Mouse (Mus musculus) liver, embryonic 16.5 days (tissue): ENCODE measurements around the gene 1700023F06Rik. TPM values are rescaled to one million over a fixed set of nuclear protein-coding genes. Genes with fewer than 3 reads are reported as not detected.

Experiments used
- ATAC-seq: fragments of 200-750 bp; cut with Nextera tagmentation; 2 replicates; pipeline ENCODE4 v1.8.0; 2017; ENCODE audit warnings: low read depth, mild to moderate bottlenecking, moderate number of reproducible peaks, moderate library complexity
- H3K27ac ChIP-seq: fragments of 300-500 bp; sonication (generic); 2 replicates; pipeline ENCODE4 v1.5.1; 2014; ENCODE audit warnings: mild to moderate bottlenecking, low read length
- H3K27me3 ChIP-seq: fragments of 300-500 bp; sonication (generic); 2 replicates; pipeline ENCODE4 v1.6.1; 2014; ENCODE audit warnings: low read depth, low read length, mixed read lengths; ENCODE audit not compliant: control insufficient read depth, insufficient read depth
- H3K36me3 ChIP-seq: fragments of 300-500 bp; sonication (generic); 2 replicates; pipeline ENCODE4 v1.6.1; 2014; ENCODE audit warnings: mild to moderate bottlenecking; ENCODE audit not compliant: control insufficient read depth, insufficient read depth
- H3K4me1 ChIP-seq: fragments of 300-500 bp; sonication (generic); 2 replicates; pipeline ENCODE4 v1.6.1; 2014; ENCODE audit warnings: low read depth, low read length, mixed read lengths; ENCODE audit not compliant: control insufficient read depth
- H3K4me2 ChIP-seq: fragments of 300-500 bp; sonication (generic); 2 replicates; pipeline ENCODE4 v1.6.1; 2014; ENCODE audit warnings: low read depth, low read length, mixed read lengths
- H3K4me3 ChIP-seq: fragments of 300-500 bp; sonication (generic); 2 replicates; pipeline ENCODE4 v1.5.1; 2014; ENCODE audit warnings: low read depth, mild to moderate bottlenecking, low read length
- H3K9ac ChIP-seq: fragments of 300-500 bp; sonication (generic); 2 replicates; pipeline ENCODE4 v1.6.1; 2014; ENCODE audit warnings: low read depth, low read length
- H3K9me3 ChIP-seq: fragments of 300-500 bp; sonication (generic); replicated peaks from 2 replicates; pipeline ENCODE4 v1.6.1; 2016; ENCODE audit warnings: low read length; ENCODE audit not compliant: control insufficient read depth
- WGBS: fragments of 180-500 bp; shearing (Covaris S2); extraction: QIAGEN DNeasy Blood & Tissue Kit; methylation state at CpG from one replicate; pipeline ENCODE4 v1.1.7; 2014; ENCODE audit not compliant: insufficient replicate concordance; 5-methylcytosine and 5-hydroxymethylcytosine counted together
- polyA plus RNA-seq: library from polyadenylated mRNA; unstranded; fragments of >200 nt; fragmentation: Nextera tagmentation; extraction: Ambion mirVana; gene quantifications from 2 replicates; pipeline ENCODE4 v1.2.1, GENCODE M21; 2015

The 1700023F06Rik gene
- polyA plus RNA-seq, 1 experiment from 2014 or later: not detected

DNA sequence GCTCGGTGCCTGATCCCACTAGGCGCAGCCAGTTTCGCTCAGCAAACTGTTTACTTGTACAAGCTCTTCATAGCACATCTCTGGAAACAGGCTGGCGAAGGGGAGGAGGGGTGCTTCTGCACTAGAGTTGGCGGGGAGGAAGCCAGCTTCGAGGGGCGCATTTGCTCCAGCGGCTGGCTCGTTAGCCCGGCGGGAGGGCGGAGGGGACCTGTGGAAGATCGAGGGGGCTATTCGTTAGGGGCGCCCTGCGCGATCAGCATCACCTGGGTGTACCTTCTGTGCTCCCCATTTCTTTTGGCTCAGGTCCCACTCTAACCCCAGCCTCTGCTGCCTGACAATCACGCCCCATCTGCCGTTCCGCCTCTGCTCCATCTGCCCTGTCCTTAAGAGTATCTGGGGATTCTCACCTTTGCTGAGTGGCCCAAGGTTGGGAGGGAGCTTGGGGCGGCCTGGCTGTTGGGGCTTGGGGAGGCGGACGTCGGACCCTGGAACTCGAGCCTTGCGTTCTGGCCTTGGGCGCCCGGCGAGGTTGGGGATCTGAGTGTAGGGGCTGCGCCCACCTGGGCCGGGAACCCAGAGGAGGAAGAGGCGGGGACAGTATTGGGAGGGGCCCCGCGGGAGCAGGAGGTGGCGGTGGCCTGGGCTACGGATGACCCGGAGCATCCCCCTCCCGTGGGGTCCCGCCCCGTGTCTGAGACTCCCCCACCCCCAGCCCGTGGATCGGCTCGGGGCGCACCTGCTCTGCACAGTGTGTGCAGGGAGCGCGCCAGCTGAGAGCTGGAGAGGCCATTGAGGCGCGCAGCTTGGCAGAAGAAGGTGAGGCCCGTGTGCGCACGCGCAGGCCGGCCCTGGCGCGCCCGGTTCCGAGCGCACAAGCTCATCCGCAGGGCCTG lies 9.2 kb downstream of the 1700023F06Rik start:
- Histone ChIP-seq H3K4me2 (no peak overlapping the region), H3K4me3 (no peak overlapping the region), H3K9ac (no peak overlapping the region), H3K9me3 (no peaks in the 10 kb centered on the region), H3K27me3 (peaks cover 21% of the 10 kb centered on the region), H3K36me3 (no peaks in the 10 kb centered on the region), H3K27ac (no peak overlapping the region), H3K4me1 (no peaks in the 10 kb centered on the region)
- WGBS: 47% methylated on average over 54 of the region's 59 CpGs
- ATAC-seq: no peak

DNA sequence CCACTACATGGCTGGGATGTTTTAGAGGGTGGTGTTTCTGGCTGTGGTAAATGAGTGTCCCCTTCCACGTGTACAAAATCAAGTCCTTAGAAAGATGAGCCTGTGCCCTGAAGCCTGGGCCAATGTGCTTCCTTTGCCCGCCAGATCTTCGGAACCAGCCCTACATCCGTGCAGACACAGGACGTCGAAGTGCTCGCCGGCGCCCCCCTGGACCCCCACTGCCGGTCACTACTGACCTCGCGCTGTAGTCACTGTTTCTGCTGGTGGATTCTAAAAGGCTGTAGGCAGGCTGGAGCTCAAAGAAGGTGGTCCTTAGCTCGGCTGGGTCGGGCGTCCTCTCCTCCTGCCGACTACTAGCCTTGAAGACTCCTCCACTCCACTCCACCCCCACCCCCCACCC lies 10.0 kb downstream of the 1700023F06Rik start:
- Histone ChIP-seq H3K27me3 (peaks cover 27% of the 10 kb centered on the region), H3K4me2 (no peak overlapping the region), H3K4me3 (no peak overlapping the region), H3K9me3 (no peaks in the 10 kb centered on the region), H3K36me3 (no peaks in the 10 kb centered on the region), H3K27ac (no peak overlapping the region), H3K9ac (no peak overlapping the region), H3K4me1 (no peaks in the 10 kb centered on the region)
- 43% methylated on average over 16 of the region's 16 CpGs for WGBS
- ATAC-seq: no peak

DNA sequence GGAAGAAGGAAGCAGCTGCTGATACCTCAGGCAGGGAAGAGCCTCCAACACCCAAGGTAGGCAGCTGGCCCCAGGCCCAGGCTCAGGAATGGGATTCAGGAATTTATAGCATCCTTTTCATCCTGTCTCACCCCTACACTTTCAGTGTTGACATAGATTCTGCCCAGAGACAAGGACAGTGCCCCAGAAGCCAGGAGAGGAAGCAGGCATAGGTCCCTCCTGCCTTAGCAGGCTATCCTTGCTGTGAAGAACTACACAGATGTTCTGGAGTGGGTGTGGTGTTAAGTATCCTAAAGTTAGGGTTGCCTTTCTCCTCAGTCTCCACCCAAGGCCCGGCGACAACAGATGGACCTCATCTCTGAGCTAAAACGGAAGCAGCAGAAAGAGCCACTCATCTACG lies 11.0 kb downstream of the 1700023F06Rik start:
- ATAC-seq: no peak
- peaks cover 34% of the 10 kb centered on the region for H3K27me3 ChIP-seq
- H3K36me3 ChIP-seq: no peaks in the 10 kb centered on the region
- H3K27ac ChIP-seq: no peak overlapping the region
- WGBS: 82% methylated on average over 4 of the region's 4 CpGs
- H3K4me2 ChIP-seq: no peak overlapping the region
- no peaks in the 10 kb centered on the region for H3K4me1 ChIP-seq
- no peak overlapping the region for H3K9ac ChIP-seq
- no peaks in the 10 kb centered on the region for H3K9me3 ChIP-seq
- no peak overlapping the region for H3K4me3 ChIP-seq

DNA sequence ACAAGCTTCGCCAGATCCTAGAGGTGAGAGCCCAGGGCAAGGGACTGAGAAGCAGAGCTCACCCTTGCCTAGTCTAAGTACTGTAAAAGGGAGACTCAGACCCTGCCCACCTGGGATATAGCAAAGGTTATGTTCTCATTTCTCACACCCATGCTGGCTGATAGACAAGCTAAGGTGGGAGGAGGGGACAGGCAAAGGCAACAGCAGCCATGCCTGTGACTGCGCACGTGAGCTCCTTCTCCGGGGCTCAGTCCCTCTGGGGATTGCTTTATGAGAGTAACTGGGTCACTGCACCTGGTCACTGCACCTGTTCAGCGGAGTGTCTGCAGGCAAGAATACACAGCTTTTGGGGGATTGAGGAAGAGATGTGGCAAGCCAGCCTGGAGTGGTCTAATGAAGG lies 12.7 kb downstream of the 1700023F06Rik start:
- Histone ChIP-seq H3K9me3 (no peaks in the 10 kb centered on the region), H3K4me3 (no peak overlapping the region), H3K4me2 (no peak overlapping the region), H3K27me3 (peaks cover 36% of the 10 kb centered on the region), H3K27ac (no peak overlapping the region), H3K9ac (no peak overlapping the region), H3K4me1 (no peaks in the 10 kb centered on the region), H3K36me3 (no peaks in the 10 kb centered on the region)
- ATAC-seq: no peak
- 82% methylated on average over 5 of the region's 5 CpGs for WGBS

DNA sequence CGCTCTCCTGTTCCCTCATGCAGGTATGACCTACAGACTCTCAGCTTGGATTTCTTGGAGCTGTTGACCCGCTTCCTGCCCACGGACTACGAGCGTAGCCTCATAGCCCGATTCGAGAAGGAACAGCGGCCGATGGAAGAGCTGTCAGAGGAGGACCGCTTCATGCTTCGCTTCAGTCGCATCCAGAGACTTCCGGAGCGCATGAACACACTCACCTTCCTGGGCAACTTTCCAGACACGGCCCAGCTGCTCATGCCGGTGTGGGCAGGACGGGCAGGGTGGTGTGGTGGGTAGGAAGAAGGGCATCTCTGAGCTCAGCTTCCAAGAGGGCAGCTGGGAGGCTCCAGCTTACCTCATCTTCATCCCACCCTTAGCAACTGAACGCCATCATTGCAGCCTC lies 13.1 kb downstream of the 1700023F06Rik start:
- no peak overlapping the region for H3K9ac ChIP-seq
- H3K4me3 ChIP-seq: no peak overlapping the region
- H3K27ac ChIP-seq: no peak overlapping the region
- H3K4me2 ChIP-seq: no peak overlapping the region
- H3K27me3 ChIP-seq: peaks cover 36% of the 10 kb centered on the region
- H3K4me1 ChIP-seq: no peaks in the 10 kb centered on the region
- no peaks in the 10 kb centered on the region for H3K9me3 ChIP-seq
- 85% methylated on average over 18 of the region's 18 CpGs for WGBS
- ATAC-seq: no peak
- no peaks in the 10 kb centered on the region for H3K36me3 ChIP-seq

DNA sequence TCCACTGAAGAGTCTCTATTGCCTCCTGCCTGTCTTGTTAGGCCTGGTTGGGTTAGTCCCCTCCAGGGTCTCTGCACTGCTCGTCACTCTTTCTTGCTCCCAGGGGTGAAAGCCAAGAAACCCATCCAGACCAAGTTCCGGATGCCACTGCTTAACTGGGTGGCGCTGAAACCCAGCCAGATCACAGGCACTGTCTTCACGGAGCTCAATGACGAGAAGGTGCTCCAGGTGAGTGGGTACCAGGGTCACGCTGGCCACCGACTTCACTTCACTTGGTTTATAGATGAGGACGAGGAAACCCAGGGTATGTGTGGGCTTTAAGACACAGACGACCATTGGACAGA lies 14.6 kb downstream of the 1700023F06Rik start:
- Histone ChIP-seq H3K9ac (no peak overlapping the region), H3K27me3 (peaks cover 26% of the 10 kb centered on the region), H3K4me3 (no peak overlapping the region), H3K9me3 (no peaks in the 10 kb centered on the region), H3K4me2 (no peak overlapping the region), H3K4me1 (no peaks in the 10 kb centered on the region), H3K27ac (no peak overlapping the region), H3K36me3 (no peaks in the 10 kb centered on the region)
- ATAC-seq: no peak
- WGBS: 63% methylated on average over 9 of the region's 9 CpGs

DNA sequence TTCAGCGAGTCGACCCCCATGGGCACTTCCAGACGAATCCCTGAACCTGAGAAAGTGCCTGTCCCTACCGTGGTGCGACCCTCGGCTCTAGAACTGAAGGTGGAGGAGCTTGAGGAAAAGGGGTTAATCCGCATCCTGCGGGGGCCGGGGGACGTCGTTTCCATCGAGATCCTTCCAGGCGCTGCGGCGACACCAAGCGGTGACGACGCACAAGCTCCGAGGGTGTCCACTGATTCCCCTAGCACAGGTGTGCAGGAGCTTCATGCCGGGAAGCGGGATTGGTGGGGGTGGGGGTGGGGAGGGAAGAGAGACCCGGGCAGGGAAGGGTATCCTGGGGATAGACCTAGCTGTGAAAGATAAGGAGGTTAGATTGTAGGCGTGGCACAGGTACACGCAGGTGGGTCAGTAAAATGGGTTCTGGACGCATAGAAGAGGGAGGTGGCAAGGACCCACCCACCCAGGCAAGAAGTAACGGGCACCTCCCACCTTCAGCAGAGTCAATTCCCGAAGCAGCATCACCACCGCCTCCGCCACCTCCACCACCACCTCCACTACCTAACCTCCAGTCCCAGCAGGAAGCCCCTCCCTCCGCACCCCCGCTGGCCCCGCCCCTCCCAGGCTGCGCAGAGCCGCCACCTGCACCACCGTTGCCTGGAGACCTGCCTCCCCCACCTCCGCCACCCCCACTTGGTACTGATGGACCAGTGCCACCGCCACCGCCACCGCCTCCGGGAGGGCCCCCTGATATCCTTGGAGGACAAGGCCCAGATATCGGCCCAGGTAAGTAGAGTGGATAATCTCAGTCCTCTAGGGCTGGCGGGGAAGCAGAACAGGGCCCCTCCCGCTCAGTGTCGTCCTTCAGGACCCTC lies 15.2 kb downstream of the 1700023F06Rik start:
- Histone ChIP-seq H3K4me2 (no peak overlapping the region), H3K4me3 (no peak overlapping the region), H3K36me3 (no peaks in the 10 kb centered on the region), H3K9me3 (no peaks in the 10 kb centered on the region), H3K9ac (no peak overlapping the region), H3K27me3 (peaks cover 24% of the 10 kb centered on the region), H3K4me1 (no peaks in the 10 kb centered on the region), H3K27ac (no peak overlapping the region)
- 65% methylated on average over 43 of the region's 44 CpGs for WGBS
- ATAC-seq: no peak

DNA sequence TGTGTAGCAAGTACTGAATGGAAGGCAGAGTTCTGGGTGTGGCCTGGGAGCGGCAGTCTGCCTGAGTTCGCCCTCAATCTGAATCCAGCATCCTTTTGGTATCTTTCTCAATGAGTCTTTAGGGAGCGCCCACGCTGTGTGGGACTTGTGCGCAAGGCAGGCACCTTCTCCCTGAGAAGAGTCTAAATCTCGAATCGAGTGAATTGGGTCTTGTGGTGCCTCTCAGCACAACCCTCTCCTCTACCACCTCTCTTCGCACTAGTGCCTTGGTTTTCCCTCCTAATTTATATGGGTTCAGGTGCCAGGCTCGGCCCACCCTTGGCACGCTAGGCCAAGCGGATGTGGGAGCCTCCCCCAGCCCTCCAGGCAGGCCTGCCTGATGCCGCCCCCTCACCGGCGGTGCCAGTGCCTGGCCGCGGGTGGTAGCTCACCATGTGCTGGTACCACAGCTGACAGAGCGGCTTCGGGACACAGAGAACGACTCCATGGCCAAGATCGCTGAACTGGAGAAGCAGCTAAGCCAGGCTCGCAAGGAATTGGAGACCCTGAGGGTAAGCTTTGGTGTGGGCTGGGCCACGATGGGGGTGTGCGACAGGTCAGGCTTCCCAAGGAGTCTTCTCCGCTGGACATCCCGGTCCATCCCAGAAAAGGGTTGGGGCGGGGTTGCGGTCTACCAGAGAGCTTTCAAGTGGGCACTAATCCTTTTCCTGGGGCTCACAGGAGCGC lies 16.0 kb downstream of the 1700023F06Rik start:
- ATAC-seq: no peak
- Histone ChIP-seq H3K27me3 (peaks cover 20% of the 10 kb centered on the region), H3K36me3 (no peaks in the 10 kb centered on the region), H3K4me1 (no peaks in the 10 kb centered on the region), H3K9me3 (no peaks in the 10 kb centered on the region), H3K4me2 (no peak overlapping the region), H3K9ac (no peak overlapping the region), H3K27ac (no peak overlapping the region), H3K4me3 (no peak overlapping the region)
- 67% methylated on average over 28 of the region's 28 CpGs for WGBS
